ENCODE assay signal across 13 mouse cellular contexts in the genomic region with DNA sequence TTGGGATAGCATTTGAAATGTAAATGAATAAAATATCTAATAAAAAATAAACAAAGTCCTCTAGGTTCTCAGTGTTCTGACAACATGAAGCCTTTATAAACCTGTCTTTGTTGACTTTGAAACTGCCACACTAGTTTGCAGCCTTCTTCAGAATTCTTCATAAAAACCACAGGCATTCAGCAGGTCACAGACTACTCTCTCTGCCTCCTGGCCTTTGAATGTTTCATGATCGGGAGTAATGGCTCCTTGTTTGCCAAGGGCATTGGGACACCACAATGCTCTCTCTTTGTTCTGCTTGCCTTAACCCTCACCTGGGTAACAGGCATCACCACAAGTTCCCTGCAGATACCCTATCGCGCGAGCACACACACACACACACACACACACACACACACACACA. TPM values are rescaled to one million over a fixed set of nuclear protein-coding genes. Genes with fewer than 3 reads are reported as not detected.
A peak's percentile ranks its signal among the peaks of the same experiment; 100 is the strongest.
DNase-seq lines count a peak whose midpoint lies in the region; ATAC-seq and TF ChIP-seq lines count a peak whose summit lies in the region.
"Had no signal": no experiment of that assay in that cellular context is flagged by ENCODE, and none has a peak within 500 bp of the region (broad histone marks: within the 10 kb centered on the region; RNA-seq: fewer than 3 reads in every experiment).

No protein-coding gene starts in this region.

- TF ChIP-seq CTCF in gastrocnemius, adult 2 months (IDR thresholded peaks at IDR 0.05), result no peak

- H3K4me3 ChIP-seq in gastrocnemius, adult 2 months, result no peak overlapping the region
- H3K4me3 ChIP-seq in midbrain, embryonic 14.5 days (replicated peaks; ENCODE audit: low read depth, low read length), result peak overlapping the region; percentile 93
- no peak overlapping the region for H3K4me3 ChIP-seq in liver, embryonic 11.5 days (ENCODE audit: low read depth, low read length)
- H3K4me3 ChIP-seq: lung, embryonic 15.5 days had no signal

- H3K9ac ChIP-seq in midbrain, embryonic 14.5 days (replicated peaks; ENCODE audit: low read length), result peak overlapping the region; percentile 40; the same call in 1 of the 2 replicates
- H3K9ac ChIP-seq in liver, embryonic 11.5 days (ENCODE audit: low read depth, low read length), result no peak overlapping the region
- H3K9ac ChIP-seq: lung, embryonic 15.5 days had no signal

- no peak for ATAC-seq in midbrain, embryonic 14.5 days (ENCODE audit: low FRiP score, low TSS enrichment)
- ATAC-seq in liver, embryonic 11.5 days (replicated peaks; ENCODE audit: low FRiP score), result no peak
- ATAC-seq: inflammation-experienced regulatory T-cells, adult 6 months had no signal

- intact Hi-C loops in gastrocnemius, adult 2 months (cut with DNase I), result no loop called here
- intact Hi-C loops in gastrocnemius, postnatal 14 days (cut with DNase I; ENCODE audit: low total_unique reads), result no loop called here

- no peaks in the 10 kb centered on the region for H3K27me3 ChIP-seq in midbrain, embryonic 14.5 days (ENCODE audit: control insufficient read depth, insufficient read depth, low read length)
- peaks cover 14% of the 10 kb centered on the region for H3K27me3 ChIP-seq in liver, embryonic 11.5 days (replicated peaks; ENCODE audit: control insufficient read depth, insufficient read depth, low read length)
- H3K27me3 ChIP-seq: lung, embryonic 15.5 days had no signal

- H3K4me2 ChIP-seq in midbrain, embryonic 14.5 days (ENCODE audit: low read length), result peak overlapping the region; percentile 78
- no peak overlapping the region for H3K4me2 ChIP-seq in liver, embryonic 11.5 days
- H3K4me2 ChIP-seq: lung, embryonic 15.5 days had no signal

- H3K36me3 ChIP-seq in midbrain, embryonic 14.5 days (ENCODE audit: control insufficient read depth, insufficient read depth, low read length), result peaks cover 50% of the 10 kb centered on the region
- H3K36me3 ChIP-seq in liver, embryonic 11.5 days (ENCODE audit: control insufficient read depth, insufficient read depth, low read length), result no peaks in the 10 kb centered on the region

- no peaks in the 10 kb centered on the region for H3K9me3 ChIP-seq in midbrain, embryonic 14.5 days (ENCODE audit: control insufficient read depth, low read length)
- no peaks in the 10 kb centered on the region for H3K9me3 ChIP-seq in liver, embryonic 11.5 days (ENCODE audit: control insufficient read depth, low read length)
- H3K9me3 ChIP-seq: lung, embryonic 15.5 days had no signal

- H3K27ac ChIP-seq in gastrocnemius, adult 2 months, result peak overlapping the region; percentile 49; the same call in 1 of the 2 replicates
- H3K27ac ChIP-seq in midbrain, embryonic 14.5 days (replicated peaks; ENCODE audit: low read depth, low read length), result 0 out of 2 replicates have a peak overlapping the region, but pooled peaks have one; percentile 2
- no peak overlapping the region for H3K27ac ChIP-seq in liver, embryonic 11.5 days (ENCODE audit: low read depth, low read length)
- H3K27ac ChIP-seq: lung, embryonic 15.5 days had no signal

- WGBS in midbrain, embryonic 14.5 days, result 87% methylated on average over 4 of the region's 4 CpGs
- 89% methylated on average over 4 of the region's 4 CpGs for WGBS in liver, embryonic 11.5 days

- peaks cover 41% of the 10 kb centered on the region for H3K4me1 ChIP-seq in midbrain, embryonic 14.5 days (ENCODE audit: control insufficient read depth, insufficient read depth, low read length)
- no peaks in the 10 kb centered on the region for H3K4me1 ChIP-seq in liver, embryonic 11.5 days (replicated peaks; ENCODE audit: control insufficient read depth, insufficient read depth, low read length)

- DNase-seq in gastrocnemius, adult 2 months, result no peak
- no peak for DNase-seq in gastrocnemius, postnatal 14 days
- peak; percentile 19 for DNase-seq in thymus, postnatal 25 days
- DNase-seq in thymus, adult 18-20 months, result no peak
- no peak for DNase-seq in midbrain, embryonic 14.5 days
- DNase-seq in liver, embryonic 11.5 days (ENCODE audit: low spot score), result no peak
- no peak for DNase-seq in B cell, adult 2 months
- no peak for DNase-seq in lung, postnatal 25 days (ENCODE audit: low spot score)
- DNase-seq: cerebellum, adult 9-10 months; left cerebral cortex, postnatal 4 days; right cerebral cortex, postnatal 14 days had no signal

RNA-seq across cellular contexts. Expression of gene Trib2, which starts 7.5 kb away (rescaled TPM):
- 10 to 100 TPM; 10.0 to 17.8 TPM for total RNA-seq in gastrocnemius, adult 2 months (2021)
- total RNA-seq in gastrocnemius, postnatal 14 days (2021), result 10 to 100 TPM; 14.2 to 23.0 TPM
- 130 and 167 TPM in 2 replicates for polyA plus RNA-seq in midbrain, embryonic 14.5 days (2014; fragmentation: Nextera tagmentation; extraction: Ambion mirVana)
- polyA plus RNA-seq in liver, embryonic 11.5 days (2014; fragmentation: Nextera tagmentation; extraction: Ambion mirVana), result 6.4 and 9.4 TPM in 2 replicates
